Mouse (Mus musculus): ENCODE data around the gene E430018J23Rik.
"Not testable (repeated sequence)": the region's sequence is repeated elsewhere in the genome, so short reads cannot be mapped to it uniquely, and the experiment has no call there.

Gene E430018J23Rik

GRCm38 (mm10) chr7:127378310-127378921 lies 15.0 kb downstream of the E430018J23Rik start:
- DNase-seq (ENCODE audit: low spot score), result no peak

GRCm38 (mm10) chr7:127375271-127376245 lies 17.9 kb downstream of the E430018J23Rik start, which contains the start of gene Zfp747:
Zfp747 (minus strand) TSS chr7:127376050.
- peak; percentile 95 for DNase-seq (ENCODE audit: low spot score)

- DNase-seq (ENCODE audit: low spot score), result not testable (repeated sequence)
These were observed 21.6 kb downstream of the E430018J23Rik start for GRCm38 (mm10) chr7:127371870-127372269.

DNA sequence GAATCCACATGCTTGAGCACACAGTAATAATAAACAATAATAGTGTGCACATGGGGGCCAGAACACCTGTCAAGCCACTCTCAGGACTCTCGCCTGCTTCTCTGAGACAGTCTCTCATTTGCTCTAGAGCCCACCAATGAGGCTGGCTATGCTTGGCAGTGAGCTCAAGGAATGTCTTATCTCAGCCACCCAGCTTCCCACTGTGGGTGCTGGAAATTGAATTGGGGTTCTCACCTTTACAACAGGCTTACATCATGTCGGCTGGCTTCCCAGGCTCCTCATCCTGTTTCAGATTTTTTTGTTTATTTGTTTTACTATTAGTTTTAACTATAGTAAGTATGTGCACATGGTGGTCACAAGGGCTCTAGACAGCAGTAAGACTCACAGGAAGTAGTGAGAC lies 22.2 kb downstream of the E430018J23Rik start:
- DNase-seq (ENCODE audit: low spot score), result no peak

DNA sequence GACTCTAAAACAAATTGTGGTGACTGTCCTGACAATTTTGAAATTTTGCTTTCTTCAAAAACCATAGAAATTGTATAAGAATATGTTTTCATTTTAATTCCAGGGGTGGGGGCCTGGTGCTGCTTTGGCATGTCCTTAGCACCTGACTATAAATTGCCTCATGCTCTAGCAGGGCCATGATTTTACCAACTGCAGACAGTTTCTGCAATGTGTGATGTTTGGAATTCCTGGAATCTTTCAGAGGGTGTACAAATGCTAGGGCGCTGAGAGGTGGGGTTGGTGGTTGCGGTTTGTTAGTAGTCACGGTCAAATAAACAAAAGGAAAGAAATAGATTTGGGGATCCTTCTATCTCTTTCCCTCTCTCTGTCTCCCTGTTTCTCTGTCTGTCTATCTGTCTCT lies 27.2 kb downstream of the E430018J23Rik start:
- no peak for DNase-seq (ENCODE audit: low spot score)

DNA sequence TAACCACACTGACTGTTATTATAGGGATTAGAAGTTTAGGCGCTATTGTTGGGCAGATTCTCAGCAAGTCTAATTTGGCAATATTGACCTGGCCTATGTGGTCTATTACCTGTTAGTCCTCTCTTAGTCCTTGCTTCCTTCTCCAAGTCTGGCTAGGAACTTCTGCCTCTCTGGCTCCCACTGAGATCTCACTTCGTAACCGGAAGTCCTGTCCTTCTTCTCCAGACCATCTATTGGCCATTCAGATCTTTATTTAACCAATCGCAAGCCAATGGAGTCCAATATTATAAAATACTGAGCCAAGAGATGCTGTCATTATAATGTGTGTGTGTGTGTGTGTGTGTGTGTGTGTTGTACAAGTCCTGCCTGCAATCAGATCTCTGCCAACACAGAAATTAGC lies 29.3 kb downstream of the E430018J23Rik start:
- DNase-seq (ENCODE audit: low spot score), result no peak

- DNase-seq (ENCODE audit: low spot score), result peak; percentile 44
These were observed 29.9 kb downstream of the E430018J23Rik start for GRCm38 (mm10) chr7:127363475-127363921.

DNA sequence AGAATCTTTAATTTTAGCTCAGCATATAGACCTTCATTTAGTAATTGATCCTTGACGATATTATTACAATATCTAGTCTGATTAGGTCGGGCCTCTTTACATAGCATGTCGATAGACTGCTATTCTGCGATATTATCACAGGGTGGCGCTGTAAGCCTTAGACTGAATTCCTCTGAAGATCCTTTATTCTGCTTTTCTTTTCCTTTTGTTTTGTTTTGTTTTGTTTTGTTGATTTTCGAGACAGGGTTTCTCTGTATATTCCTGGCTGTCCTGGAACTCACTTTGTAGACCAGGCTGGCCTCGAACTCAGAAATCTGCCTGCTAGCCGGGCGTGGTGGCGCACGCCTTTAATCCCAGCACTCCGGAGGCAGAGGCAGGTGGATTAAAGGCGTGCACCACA lies 31.0 kb downstream of the E430018J23Rik start:
- peak; percentile 87 for DNase-seq (ENCODE audit: low spot score)

DNA sequence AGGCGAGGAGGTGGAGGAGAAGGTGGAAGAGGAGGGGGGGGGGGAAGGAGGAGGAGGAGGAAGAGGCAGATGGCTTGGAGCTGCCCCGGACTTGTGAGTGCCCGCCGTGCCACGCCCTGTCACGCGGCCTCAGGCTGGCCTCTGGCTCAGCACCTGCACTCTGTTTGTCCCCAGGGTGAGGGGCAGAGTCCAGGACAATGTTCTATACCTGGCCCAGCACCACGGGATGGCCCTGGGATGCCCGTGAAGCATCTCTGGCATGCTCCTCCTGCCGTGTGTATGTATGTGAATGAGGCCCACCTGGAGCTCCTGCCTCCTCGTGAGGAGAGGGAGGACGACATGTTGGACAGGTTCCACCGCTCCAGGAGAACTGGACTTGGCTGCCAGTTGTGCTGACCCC lies 32.0 kb downstream of the E430018J23Rik start:
- no peak for DNase-seq (ENCODE audit: low spot score)

GRCm38 (mm10) chr7:127360265-127360664 lies 33.2 kb downstream of the E430018J23Rik start:
- DNase-seq (ENCODE audit: low spot score), result no peak

DNA sequence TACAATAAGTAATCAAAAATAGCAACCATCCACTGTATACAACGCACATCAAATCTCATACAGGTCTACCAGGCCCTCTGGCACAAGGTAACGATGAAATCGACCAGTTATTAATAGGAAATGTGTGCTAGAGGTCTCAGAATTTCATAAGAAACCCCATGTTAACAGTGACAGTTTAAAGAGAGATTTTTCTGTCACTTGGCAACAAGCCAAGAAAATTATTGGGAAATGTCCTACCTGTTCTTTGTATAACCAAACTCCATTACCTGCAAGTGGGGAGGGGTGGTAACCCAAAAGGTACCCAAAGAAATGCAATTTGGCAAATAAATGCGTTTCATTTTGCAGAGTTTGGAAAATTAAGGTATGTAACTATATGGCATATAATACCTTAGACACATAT lies 35.0 kb downstream of the E430018J23Rik start:
- no peak for DNase-seq (ENCODE audit: low spot score)

- DNase-seq (ENCODE audit: low spot score), result no peak
These were observed 35.6 kb downstream of the E430018J23Rik start for GRCm38 (mm10) chr7:127357871-127358270.

DNA sequence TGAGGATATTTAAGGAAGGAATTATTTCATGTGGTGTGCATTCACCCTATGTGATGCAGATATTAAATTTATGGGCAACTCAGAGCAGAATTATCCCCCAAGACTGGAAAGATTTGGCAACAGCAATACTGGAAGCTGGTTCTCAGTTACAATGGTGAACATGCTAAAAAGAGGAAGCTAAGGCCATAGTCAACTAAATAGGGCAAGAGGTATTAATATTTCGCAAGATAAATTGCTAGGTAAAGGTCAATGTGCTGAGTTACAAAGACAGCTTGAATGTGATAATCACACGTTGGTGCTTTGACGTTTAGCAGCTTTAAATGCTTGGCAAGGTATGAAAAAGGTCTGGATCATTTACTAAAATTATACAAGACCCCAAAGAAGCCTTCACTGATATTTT lies 37.6 kb downstream of the E430018J23Rik start:
- DNase-seq (ENCODE audit: low spot score), result no peak

DNA sequence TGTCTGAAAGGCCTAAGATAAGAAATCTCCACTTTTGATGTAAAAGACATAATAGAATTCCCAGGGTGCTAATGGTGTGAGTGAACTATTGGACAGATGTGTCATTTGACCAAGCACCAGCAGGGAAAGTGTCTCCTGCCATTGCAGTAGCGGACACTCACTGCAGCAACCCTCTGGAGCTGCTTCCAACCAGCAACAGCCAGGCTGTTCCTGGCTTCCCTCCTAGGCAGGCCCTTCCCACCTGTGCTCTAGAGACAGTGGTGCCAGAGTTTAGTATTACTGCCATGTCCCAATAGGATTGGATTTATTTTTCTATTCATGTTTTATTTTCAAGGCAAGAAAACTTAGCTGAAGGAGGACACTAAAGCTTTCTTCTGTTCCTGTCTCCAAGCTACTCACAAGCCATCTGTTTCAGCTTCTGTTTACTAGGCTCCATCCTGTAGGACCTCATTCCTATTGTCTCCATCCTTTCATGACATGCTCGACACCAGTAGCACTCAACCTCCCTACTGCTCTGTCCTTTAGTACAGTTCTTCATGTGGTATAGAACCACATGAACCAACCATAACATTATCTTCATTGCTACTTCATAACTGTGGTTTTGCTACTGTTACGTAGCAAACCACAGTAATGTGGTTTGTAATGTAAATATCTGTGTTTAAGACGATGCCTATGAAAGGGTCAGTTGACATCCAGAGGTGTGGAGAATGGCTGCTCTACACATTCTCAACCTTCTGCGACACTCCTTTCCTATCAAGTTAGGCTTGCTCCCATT lies 42.0 kb downstream of the E430018J23Rik start:
- no peak for DNase-seq (ENCODE audit: low spot score)

DNA sequence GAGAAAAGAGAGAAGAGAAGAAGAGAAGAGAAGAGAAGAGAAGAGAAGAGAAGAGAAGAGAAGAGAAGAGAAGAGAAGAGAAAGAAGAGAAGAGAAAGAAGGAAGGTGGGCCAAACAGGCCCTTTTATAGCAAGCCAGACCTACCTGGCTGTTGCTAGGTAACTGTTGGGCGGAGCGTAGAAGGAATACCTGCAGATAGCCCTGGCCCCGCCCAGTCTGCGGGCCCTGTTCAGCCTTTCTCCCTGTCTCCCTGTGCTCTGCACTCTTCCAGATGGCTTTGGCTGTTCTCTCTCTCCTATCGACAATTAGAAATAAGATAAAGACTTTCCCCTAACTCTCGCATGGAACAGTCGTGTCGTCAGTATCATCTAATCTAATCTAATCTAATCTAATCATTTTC lies 46.8 kb downstream of the E430018J23Rik start:
- DNase-seq (ENCODE audit: low spot score), result peak; percentile 20

DNA sequence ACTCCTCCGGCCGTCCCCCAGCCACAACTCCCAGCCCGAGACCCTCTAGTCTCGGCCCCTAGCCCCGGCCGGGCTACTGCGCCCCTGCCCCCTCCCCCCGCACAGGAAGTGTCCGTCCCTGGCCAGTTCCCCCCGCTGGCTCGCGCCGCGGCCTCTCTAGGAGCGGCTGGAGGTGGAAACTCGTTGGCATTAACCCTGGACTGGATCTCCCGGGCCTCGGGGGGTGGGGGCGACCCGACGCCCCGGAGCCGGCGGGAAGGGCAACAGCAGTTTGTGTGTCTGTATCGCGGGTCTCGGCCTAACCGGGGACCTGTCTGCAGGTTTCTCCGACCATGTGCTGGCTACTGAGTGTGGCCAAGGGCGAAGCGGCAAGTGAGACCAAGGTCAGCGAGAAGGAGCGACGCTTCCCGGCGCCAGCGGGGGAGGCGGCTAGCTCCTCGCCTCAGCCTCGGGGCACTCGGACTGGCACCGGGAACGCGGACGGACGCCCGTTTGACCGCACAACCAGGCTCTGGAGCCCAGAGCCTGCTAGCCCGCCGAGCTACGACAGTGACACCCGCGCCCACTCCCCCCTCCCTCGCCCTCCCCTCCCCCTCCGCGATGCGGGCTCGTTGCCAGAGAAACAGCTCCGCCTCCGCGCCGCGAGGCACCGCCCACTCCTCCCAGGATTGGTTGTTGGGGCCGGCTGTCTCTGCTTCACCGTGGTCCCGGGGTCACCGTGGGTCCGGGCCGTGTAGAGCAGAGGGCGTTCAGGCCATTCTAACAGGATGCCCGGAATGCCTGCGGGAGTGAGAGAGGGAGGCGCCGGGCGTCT lies 47.7 kb downstream of the E430018J23Rik start, which contains the start of gene Zfp768:
Gene Zfp768 (minus strand): TSS at position 78 of the 814 bp plus-strand sequence.
- peak; percentile 96 for DNase-seq (ENCODE audit: low spot score)

DNA sequence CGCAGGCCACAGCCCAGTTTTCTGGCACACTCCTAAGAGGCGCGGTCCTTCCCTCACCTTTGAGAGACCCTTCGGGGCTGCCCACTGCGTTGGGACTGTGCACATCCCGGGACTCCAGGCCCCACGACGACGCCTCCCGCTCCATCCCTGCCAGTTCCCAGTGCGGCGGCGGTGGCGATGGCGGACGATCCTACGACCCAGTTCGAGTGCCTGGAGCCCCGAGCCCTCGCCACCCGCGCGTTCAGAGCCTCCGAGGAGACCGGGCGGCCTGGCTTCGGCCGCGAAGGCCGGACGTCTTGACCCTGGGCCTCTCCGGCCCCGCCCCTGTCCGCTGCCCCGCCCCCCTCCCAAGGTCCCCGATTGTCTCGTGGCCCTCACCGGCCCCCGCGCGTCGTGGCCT lies 48.3 kb downstream of the E430018J23Rik start:
- no peak for DNase-seq (ENCODE audit: low spot score)

GRCm38 (mm10) chr7:127344371-127344770 lies 49.1 kb downstream of the E430018J23Rik start:
- DNase-seq (ENCODE audit: low spot score), result no peak

GRCm38 (mm10) chr7:127343351-127344019 lies 49.9 kb downstream of the E430018J23Rik start:
- no peak for DNase-seq (ENCODE audit: low spot score)

- no peak for DNase-seq (ENCODE audit: low spot score)
These were observed 50.5 kb downstream of the E430018J23Rik start for GRCm38 (mm10) chr7:127342888-127343287.

- DNase-seq (ENCODE audit: low spot score), result peak; percentile 10
These were observed 51.1 kb downstream of the E430018J23Rik start for GRCm38 (mm10) chr7:127342332-127342731.
